Mouse (Mus musculus): Measurements from ENCODE around the gene Pde1c. TPM values are rescaled to one million over a fixed set of nuclear protein-coding genes. Genes with fewer than 3 reads are reported as not detected.

The Pde1c gene
- total RNA-seq, 2 experiments from 2014 or later: 0.13 to 0.23 TPM

GRCm38 (mm10) chr6:56447917-56448316 lies 121.0 kb downstream of the Pde1c start:
- no peak for DNase-seq

- no peak for DNase-seq
These were observed 127.4 kb downstream of the Pde1c start for GRCm38 (mm10) chr6:56441501-56441900.

GRCm38 (mm10) chr6:56425846-56426245 lies 143.1 kb downstream of the Pde1c start:
- no peak for DNase-seq

- no peak for DNase-seq
These were observed 146.0 kb downstream of the Pde1c start for GRCm38 (mm10) chr6:56422866-56423265.

GRCm38 (mm10) chr6:56416191-56416590 lies 152.7 kb downstream of the Pde1c start:
- no peak for DNase-seq

GRCm38 (mm10) chr6:56389178-56389577 lies 179.7 kb downstream of the Pde1c start:
- no peak for DNase-seq

GRCm38 (mm10) chr6:56376359-56376758 lies 192.5 kb downstream of the Pde1c start:
- no peak for DNase-seq

GRCm38 (mm10) chr6:56374180-56374579 lies 194.7 kb downstream of the Pde1c start:
- no peak for DNase-seq

- peak in 1 of 2 experiments; percentile 2 for DNase-seq
These were observed 195.2 kb downstream of the Pde1c start for GRCm38 (mm10) chr6:56373753-56374152.

GRCm38 (mm10) chr6:56373046-56373751 lies 195.7 kb downstream of the Pde1c start:
- peak in 1 of 2 experiments; percentile 9 for DNase-seq

- DNase-seq: no peak
These were observed 199.4 kb downstream of the Pde1c start for GRCm38 (mm10) chr6:56369462-56369861.

GRCm38 (mm10) chr6:56368116-56368515 lies 200.8 kb downstream of the Pde1c start:
- DNase-seq: no peak

GRCm38 (mm10) chr6:56367257-56367656 lies 201.6 kb downstream of the Pde1c start:
- no peak for DNase-seq

- no peak for DNase-seq
These were observed 206.3 kb downstream of the Pde1c start for GRCm38 (mm10) chr6:56362650-56363049.

GRCm38 (mm10) chr6:56362128-56362545 lies 206.8 kb downstream of the Pde1c start:
- DNase-seq: peak in 1 of 2 experiments; percentile 4

GRCm38 (mm10) chr6:56361348-56362127 lies 207.4 kb downstream of the Pde1c start:
- DNase-seq: no peak

- no peak for DNase-seq
These were observed 208.8 kb downstream of the Pde1c start for GRCm38 (mm10) chr6:56360086-56360485.

GRCm38 (mm10) chr6:56359126-56359525 lies 209.8 kb downstream of the Pde1c start:
- DNase-seq: peak in 1 of 2 experiments; percentile 36

GRCm38 (mm10) chr6:56347207-56347606 lies 221.7 kb downstream of the Pde1c start:
- DNase-seq: no peak

GRCm38 (mm10) chr6:56345082-56345481 lies 223.8 kb downstream of the Pde1c start:
- no peak for DNase-seq

- no peak for DNase-seq
These were observed 226.9 kb downstream of the Pde1c start for GRCm38 (mm10) chr6:56342005-56342404.

GRCm38 (mm10) chr6:56335811-56336446 lies 233.0 kb downstream of the Pde1c start:
- DNase-seq: no peak

- DNase-seq: no peak
These were observed 236.8 kb downstream of the Pde1c start for GRCm38 (mm10) chr6:56332149-56332548.

Data from adrenal gland, postnatal 36 days (tissue).